Mouse (Mus musculus): ENCODE measurements at regions not wholly inside any gene's neighbourhood (a gene's known extent, or its start where the extent isn't known, plus 50 kb on each side); places are given as distances from the start of the nearest gene placed in this dataset.

DNA sequence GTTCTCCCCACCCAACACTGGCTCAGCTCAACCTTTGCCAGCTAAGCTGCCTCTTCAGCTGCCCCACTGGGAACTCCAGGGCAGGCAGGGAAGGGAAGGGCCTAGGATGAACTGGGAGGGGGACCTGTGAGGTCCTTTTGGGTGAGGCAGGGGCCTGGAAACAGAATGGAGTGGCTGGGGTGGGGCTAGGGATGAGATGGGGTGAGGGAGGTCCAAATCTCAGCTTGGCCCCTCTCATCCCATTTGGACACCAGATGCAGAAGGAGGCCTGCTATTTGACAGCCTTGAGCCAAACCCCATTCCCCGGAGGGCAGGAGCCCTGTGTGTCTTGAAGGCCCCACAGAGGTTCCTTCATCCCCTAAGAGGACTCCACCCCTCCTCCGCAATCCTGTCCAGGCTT lies 166.7 kb upstream of the Kbtbd8 start:
- ATAC-seq (no peak), DNase-seq (no peak)
- Histone ChIP-seq H3K27me3 (ENCODE audit: insufficient read depth, low read length) (no peaks in the 10 kb centered on the region), H3K4me1 (ENCODE audit: insufficient read depth) (no peaks in the 10 kb centered on the region), H3K4me3 (ENCODE audit: low read depth, low read length) (no peak overlapping the region), H3K9me3 (ENCODE audit: low read length) (no peaks in the 10 kb centered on the region), H3K9ac (no peak overlapping the region), H3K27ac (ENCODE audit: low read depth, low read length) (no peak overlapping the region), H3K4me2 (ENCODE audit: low read depth) (no peak overlapping the region), H3K36me3 (ENCODE audit: insufficient read depth) (no peaks in the 10 kb centered on the region)
- TF ChIP-seq CTCF (IDR thresholded peaks at IDR 0.05; ENCODE audit: low read depth): no peak
- WGBS: 73% methylated on average over 2 of the region's 2 CpGs

DNA sequence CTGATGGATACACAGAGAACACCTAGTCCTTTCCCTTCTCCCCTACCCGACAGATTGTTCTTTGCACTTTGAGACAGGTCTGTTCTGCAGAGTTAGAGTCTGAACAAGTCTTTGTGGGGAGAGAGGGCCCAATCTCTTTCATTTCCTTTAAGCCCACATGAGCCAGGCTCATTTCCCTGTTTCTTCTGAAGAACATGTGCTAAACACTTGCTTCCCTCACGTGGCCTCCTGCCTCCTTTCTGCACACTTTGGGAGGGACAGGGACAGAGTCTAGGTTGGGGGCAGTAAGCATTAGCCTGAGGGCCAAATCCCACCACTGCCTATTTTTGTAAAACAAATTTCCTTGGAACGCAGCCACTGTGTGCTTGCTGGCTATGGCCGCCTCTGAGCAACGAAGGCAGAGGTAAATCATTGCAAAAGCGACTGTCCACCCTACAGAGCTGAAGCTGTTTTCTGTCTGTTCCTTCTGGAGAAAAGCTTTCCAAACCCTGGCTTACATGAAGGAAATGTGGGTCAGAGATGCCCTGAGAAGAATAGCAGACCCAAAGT lies 170.6 kb upstream of the Kbtbd8 start:
- DNase-seq (no peak), ATAC-seq (no peak)
- no peaks in the 10 kb centered on the region for H3K9me3 ChIP-seq (ENCODE audit: low read length)
- H3K27ac ChIP-seq (ENCODE audit: low read depth, low read length): no peak overlapping the region
- no peaks in the 10 kb centered on the region for H3K4me1 ChIP-seq (ENCODE audit: insufficient read depth)
- H3K9ac ChIP-seq: no peak overlapping the region
- H3K4me2 ChIP-seq (ENCODE audit: low read depth): no peak overlapping the region
- TF ChIP-seq CTCF (IDR thresholded peaks at IDR 0.05; ENCODE audit: low read depth): no peak
- 66% methylated on average over 6 of the region's 6 CpGs for WGBS
- no peaks in the 10 kb centered on the region for H3K27me3 ChIP-seq (ENCODE audit: insufficient read depth, low read length)
- no peaks in the 10 kb centered on the region for H3K36me3 ChIP-seq (ENCODE audit: insufficient read depth)
- H3K4me3 ChIP-seq (ENCODE audit: low read depth, low read length): no peak overlapping the region

DNA sequence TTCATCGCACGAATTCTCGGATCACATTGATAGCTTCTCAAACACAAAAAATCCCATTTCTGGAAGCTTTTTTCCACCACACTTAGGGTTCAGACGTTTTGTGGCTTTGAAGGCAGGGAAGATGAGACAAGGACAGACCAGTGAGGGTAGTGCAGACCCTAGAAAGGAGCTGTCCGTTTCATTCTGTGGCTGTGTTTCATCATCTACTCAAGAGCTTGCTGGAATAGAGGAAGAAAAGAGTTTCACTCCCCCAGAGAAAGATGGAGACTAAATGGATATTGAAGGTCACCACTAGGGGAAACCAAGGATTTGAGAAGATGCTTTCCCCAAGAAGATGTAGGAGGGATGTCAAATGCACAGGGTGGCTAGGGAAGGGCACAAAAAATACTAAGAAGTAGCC lies 171.3 kb upstream of the Kbtbd8 start:
- 0 out of 2 replicates have a peak, but pooled peaks have one; percentile 4 for TF ChIP-seq CTCF (IDR thresholded peaks at IDR 0.05; ENCODE audit: low read depth)
- DNase-seq: no peak
- H3K27me3 ChIP-seq (ENCODE audit: insufficient read depth, low read length): no peaks in the 10 kb centered on the region
- no peaks in the 10 kb centered on the region for H3K9me3 ChIP-seq (ENCODE audit: low read length)
- no peaks in the 10 kb centered on the region for H3K4me1 ChIP-seq (ENCODE audit: insufficient read depth)
- ATAC-seq: no peak
- H3K4me2 ChIP-seq (ENCODE audit: low read depth): no peak overlapping the region
- H3K36me3 ChIP-seq (ENCODE audit: insufficient read depth): no peaks in the 10 kb centered on the region
- H3K27ac ChIP-seq (ENCODE audit: low read depth, low read length): no peak overlapping the region
- 88% methylated on average over 5 of the region's 5 CpGs for WGBS
- H3K4me3 ChIP-seq (ENCODE audit: low read depth, low read length): no peak overlapping the region
- H3K9ac ChIP-seq: no peak overlapping the region

DNA sequence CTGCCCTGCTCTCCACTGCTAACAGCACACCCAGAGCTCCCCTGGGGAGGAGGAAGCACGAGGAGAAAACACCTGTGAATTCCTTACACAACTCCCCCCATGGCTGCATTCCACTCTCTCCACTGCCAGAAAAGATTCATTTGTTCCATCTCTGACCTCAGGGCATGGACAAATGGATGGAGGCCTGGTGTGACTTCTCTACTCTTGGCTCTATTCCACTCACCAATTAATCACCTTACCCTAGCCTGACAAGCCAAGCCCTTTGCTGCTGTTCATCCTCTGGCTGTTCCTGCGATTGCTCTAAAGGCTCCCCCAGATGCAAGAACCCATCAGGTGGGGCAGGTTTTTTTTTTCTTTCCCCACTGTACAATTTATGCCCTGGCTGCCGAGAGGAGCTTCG lies 172.8 kb upstream of the Kbtbd8 start:
- 69% methylated on average over 4 of the region's 4 CpGs for WGBS
- Histone ChIP-seq H3K9ac (no peak overlapping the region), H3K4me2 (ENCODE audit: low read depth) (no peak overlapping the region), H3K27ac (ENCODE audit: low read depth, low read length) (no peak overlapping the region), H3K4me3 (ENCODE audit: low read depth, low read length) (no peak overlapping the region), H3K27me3 (ENCODE audit: insufficient read depth, low read length) (no peaks in the 10 kb centered on the region), H3K9me3 (ENCODE audit: low read length) (no peaks in the 10 kb centered on the region), H3K4me1 (ENCODE audit: insufficient read depth) (no peaks in the 10 kb centered on the region), H3K36me3 (ENCODE audit: insufficient read depth) (no peaks in the 10 kb centered on the region)
- DNase-seq: no peak
- ATAC-seq: no peak
- TF ChIP-seq CTCF (IDR thresholded peaks at IDR 0.05; ENCODE audit: low read depth): no peak

DNA sequence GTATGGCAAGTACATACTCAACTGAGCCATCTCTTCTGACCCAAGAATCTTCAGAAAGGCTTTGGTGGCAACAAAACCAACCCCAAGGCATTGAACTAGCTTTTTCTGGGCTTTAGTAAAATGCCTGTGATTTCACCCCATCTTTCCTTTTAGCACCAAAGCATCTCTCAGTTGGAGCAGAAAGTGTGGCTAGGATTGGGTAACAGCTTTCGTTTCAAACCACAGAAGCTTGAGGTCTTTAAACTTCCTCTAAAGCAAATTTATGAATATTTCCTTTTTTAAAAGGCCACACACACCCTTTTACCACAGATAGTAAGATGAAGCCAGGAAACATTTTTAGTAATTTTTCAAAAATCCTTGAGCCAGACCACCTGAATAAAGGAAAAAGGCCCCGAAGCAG lies 178.1 kb upstream of the Kbtbd8 start:
- H3K27ac ChIP-seq (ENCODE audit: low read depth, low read length): no peak overlapping the region
- no peak overlapping the region for H3K4me3 ChIP-seq (ENCODE audit: low read depth, low read length)
- TF ChIP-seq CTCF (IDR thresholded peaks at IDR 0.05; ENCODE audit: low read depth): no peak
- H3K4me2 ChIP-seq (ENCODE audit: low read depth): no peak overlapping the region
- H3K9ac ChIP-seq: no peak overlapping the region
- H3K4me1 ChIP-seq (ENCODE audit: insufficient read depth): no peaks in the 10 kb centered on the region
- DNase-seq (no peak), ATAC-seq (no peak)
- no peaks in the 10 kb centered on the region for H3K36me3 ChIP-seq (ENCODE audit: insufficient read depth)
- H3K27me3 ChIP-seq (ENCODE audit: insufficient read depth, low read length): no peaks in the 10 kb centered on the region
- H3K9me3 ChIP-seq (ENCODE audit: low read length): no peaks in the 10 kb centered on the region
- WGBS: 97% methylated on average over 2 of the region's 2 CpGs

DNA sequence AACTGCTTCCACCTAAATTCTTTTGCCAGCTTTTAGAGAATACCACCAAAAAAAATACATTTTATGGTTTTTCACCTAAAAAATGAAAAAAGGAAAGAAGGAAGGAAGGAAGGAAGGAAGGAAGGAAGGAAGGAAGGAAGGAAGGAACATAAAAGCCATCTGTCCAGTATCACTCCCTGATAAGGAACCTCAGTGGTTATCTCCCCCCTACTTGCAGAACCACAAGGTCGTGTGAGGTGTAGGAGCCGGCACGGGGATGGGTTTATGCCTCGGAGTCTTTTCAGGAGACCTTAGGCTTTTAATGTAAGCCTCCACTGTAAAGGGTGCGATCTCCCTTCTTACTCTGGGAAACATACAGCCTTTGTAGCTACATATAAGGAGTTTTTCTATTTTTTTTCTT lies 180.8 kb upstream of the Kbtbd8 start:
- ATAC-seq (no peak), DNase-seq (no peak)
- Histone ChIP-seq H3K4me2 (ENCODE audit: low read depth) (no peak overlapping the region), H3K4me3 (ENCODE audit: low read depth, low read length) (no peak overlapping the region), H3K36me3 (ENCODE audit: insufficient read depth) (no peaks in the 10 kb centered on the region), H3K9me3 (ENCODE audit: low read length) (no peaks in the 10 kb centered on the region), H3K27me3 (ENCODE audit: insufficient read depth, low read length) (no peaks in the 10 kb centered on the region), H3K27ac (ENCODE audit: low read depth, low read length) (no peak overlapping the region), H3K9ac (no peak overlapping the region), H3K4me1 (ENCODE audit: insufficient read depth) (no peaks in the 10 kb centered on the region)
- no peak for TF ChIP-seq CTCF (IDR thresholded peaks at IDR 0.05; ENCODE audit: low read depth)
- WGBS: 85% methylated on average over 5 of the region's 5 CpGs

DNA sequence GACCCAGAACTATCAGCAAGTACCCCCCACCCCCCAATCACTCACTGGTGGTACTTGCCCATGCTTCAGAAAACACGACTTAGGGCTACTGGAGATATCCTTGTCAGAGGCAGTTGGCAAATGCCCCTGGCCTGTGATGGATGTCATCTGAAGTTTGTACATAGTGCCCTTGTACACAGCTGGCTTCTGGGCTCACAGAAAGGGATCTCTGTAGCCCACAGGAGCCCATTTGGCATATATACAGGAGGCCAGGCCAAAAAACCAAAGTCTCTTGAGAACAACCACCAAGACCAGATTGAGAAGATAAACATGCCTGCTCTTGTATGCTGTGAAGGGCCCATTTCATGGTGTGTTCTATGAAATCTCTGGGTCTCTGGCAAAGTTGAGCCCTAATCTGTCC lies 181.3 kb upstream of the Kbtbd8 start:
- Histone ChIP-seq H3K27me3 (ENCODE audit: insufficient read depth, low read length) (no peaks in the 10 kb centered on the region), H3K9ac (no peak overlapping the region), H3K4me2 (ENCODE audit: low read depth) (no peak overlapping the region), H3K9me3 (ENCODE audit: low read length) (no peaks in the 10 kb centered on the region), H3K4me3 (ENCODE audit: low read depth, low read length) (no peak overlapping the region), H3K4me1 (ENCODE audit: insufficient read depth) (no peaks in the 10 kb centered on the region), H3K36me3 (ENCODE audit: insufficient read depth) (no peaks in the 10 kb centered on the region), H3K27ac (ENCODE audit: low read depth, low read length) (no peak overlapping the region)
- no peak for TF ChIP-seq CTCF (IDR thresholded peaks at IDR 0.05; ENCODE audit: low read depth)
- ATAC-seq (no peak), DNase-seq (no peak)
- 84% methylated on average over 1 of the region's 1 CpGs for WGBS

DNA sequence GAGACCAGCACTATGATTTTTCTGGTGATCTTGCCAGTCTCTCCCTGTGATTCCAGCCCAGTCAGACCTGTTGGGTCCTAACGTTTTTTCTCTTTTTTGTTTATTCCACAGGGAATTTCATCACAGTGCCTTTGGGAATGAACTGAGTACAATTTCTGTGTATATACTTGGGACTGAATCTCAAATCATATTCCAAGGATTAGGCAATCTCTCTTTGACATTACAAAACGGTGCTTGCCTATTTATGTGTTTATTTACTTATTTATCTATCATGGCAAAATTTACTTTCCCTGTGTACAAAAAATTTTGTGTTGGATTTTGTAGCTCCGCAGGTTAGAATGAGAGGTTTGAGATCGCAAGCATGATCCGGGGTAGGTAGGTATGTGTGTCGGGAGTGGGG lies 189.2 kb upstream of the Kbtbd8 start:
- H3K4me3 ChIP-seq (ENCODE audit: low read depth, low read length): no peak overlapping the region
- no peak overlapping the region for H3K9ac ChIP-seq
- ATAC-seq (no peak), DNase-seq (no peak)
- no peaks in the 10 kb centered on the region for H3K27me3 ChIP-seq (ENCODE audit: insufficient read depth, low read length)
- 90% methylated on average over 6 of the region's 6 CpGs for WGBS
- H3K9me3 ChIP-seq (ENCODE audit: low read length): no peaks in the 10 kb centered on the region
- no peak overlapping the region for H3K4me2 ChIP-seq (ENCODE audit: low read depth)
- H3K27ac ChIP-seq (ENCODE audit: low read depth, low read length): no peak overlapping the region
- no peak for TF ChIP-seq CTCF (IDR thresholded peaks at IDR 0.05; ENCODE audit: low read depth)
- H3K4me1 ChIP-seq (ENCODE audit: insufficient read depth): no peaks in the 10 kb centered on the region
- no peaks in the 10 kb centered on the region for H3K36me3 ChIP-seq (ENCODE audit: insufficient read depth)
